Mouse (Mus musculus): ENCODE measurements around the gene Klf13. TPM values are rescaled to one million over a fixed set of nuclear protein-coding genes. Genes with fewer than 3 reads are reported as not detected.

Klf13 gene
- 15.9 and 20.1 TPM in 2 replicates for polyA plus RNA-seq (2015; fragmentation: Nextera tagmentation; extraction: Ambion mirVana)

GRCm38 (mm10) chr7:63938914-63939396, at the start of gene Klf13:
Klf13 (minus strand) TSS chr7:63938915.

DNA sequence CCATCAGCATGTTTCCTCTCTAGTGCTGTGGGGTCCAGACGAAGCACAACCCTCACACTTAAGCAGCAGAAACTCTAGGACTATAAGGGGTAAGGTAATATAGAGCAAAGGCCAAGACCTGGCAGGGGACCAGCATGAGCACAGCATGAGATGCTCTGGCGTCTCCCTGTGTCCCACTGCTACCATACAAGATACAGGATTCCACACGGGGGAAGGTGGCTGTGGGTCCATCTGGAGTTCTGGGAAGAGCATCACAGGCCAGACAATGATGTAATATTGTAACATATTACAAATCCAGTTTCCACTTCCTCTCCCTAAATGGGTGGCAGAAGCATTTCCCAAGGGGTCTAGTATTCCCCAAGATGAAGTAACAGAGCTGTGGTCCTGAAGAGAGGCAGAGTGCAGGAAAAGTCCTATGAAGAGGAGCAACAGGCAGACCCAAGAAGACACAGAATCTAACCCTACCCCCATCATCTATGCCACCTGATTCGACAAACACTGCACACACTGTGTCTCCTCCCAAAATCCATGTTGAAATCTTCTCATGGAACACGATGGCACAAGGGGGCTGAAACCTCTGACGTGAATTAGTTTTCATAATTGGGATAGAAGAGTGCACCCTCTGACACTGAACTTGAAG, 22.3 kb downstream of the Klf13 start, which contains the start of gene E030018B13Rik:
TSS of gene E030018B13Rik (plus strand) at position 590 of the 640 bp plus-strand sequence.

Other genes starting within 250 kb of the Klf13 start
- gene E030018B13Rik, start 22.1 kb downstream of the Klf13 start, polyA plus RNA-seq (2015; fragmentation: Nextera tagmentation; extraction: Ambion mirVana) = not detected in 2 replicates
- gene Trpm1, start 214.9 kb upstream of the Klf13 start, polyA plus RNA-seq (2015; fragmentation: Nextera tagmentation; extraction: Ambion mirVana) = 0.10 TPM in 2 replicates

Measured in skeletal muscle tissue, postnatal 0 days (tissue).